9 mouse cellular contexts compared by ENCODE assay signal in the genomic region with DNA sequence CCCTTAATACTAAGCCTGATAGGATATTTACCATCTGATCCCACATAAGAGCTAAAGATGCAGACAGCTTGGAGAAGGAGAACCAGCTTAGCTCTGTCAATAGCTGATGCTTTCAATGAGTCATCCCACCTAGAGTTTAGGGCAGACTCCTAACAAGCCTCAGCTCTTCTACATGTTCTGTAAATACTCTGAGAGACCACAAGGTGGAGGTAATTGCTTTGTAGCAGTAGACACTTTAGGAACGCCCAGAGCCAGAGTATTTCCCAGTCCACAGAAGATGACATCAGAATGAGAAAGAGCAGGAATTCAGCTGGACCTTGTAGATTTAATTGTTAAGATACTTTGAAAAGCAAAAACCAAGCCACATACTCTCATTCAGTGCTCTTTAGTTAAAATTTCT.
A peak's percentile ranks its signal among the peaks of the same experiment; 100 is the strongest.
DNase-seq lines count a peak whose midpoint lies in the region; ATAC-seq and TF ChIP-seq lines count a peak whose summit lies in the region.
"Had no signal": no experiment of that assay in that cellular context is flagged by ENCODE, and none has a peak within 500 bp of the region (broad histone marks: within the 10 kb centered on the region; RNA-seq: fewer than 3 reads in every experiment).

No protein-coding gene starts in this region.

- no peak overlapping the region for H3K4me2 ChIP-seq in liver, embryonic 12.5 days
- H3K4me2 ChIP-seq: liver, embryonic 15.5 days had no signal

- ATAC-seq in liver, embryonic 12.5 days: no peak

- DNase-seq in liver, adult 2 months (ENCODE audit: extremely low read depth, low read depth, low spot score): no peak
- peak; percentile 83 for DNase-seq in NIH3T3 (ENCODE audit: low read depth)
- DNase-seq in embryo, embryonic 10.5 days (ENCODE audit: low spot score): peak; percentile 75
- peak; percentile 19 for DNase-seq in lung, postnatal 36 days
- no peak for DNase-seq in cerebellum, adult 8-10 months
- no peak for DNase-seq in right cerebral cortex, postnatal 36 days (ENCODE audit: low spot score in 2 of 2)
- no peak for DNase-seq in left cerebral cortex, adult 8-10 months (ENCODE audit: low spot score in 2 of 2)

- no peak overlapping the region for H3K9ac ChIP-seq in liver, adult 2 months (ENCODE audit: low read depth, low read length)
- H3K9ac ChIP-seq in liver, embryonic 12.5 days: no peak overlapping the region
- H3K9ac ChIP-seq: liver, embryonic 15.5 days had no signal

- H3K9me3 ChIP-seq in liver, embryonic 12.5 days (replicated peaks): no peaks in the 10 kb centered on the region
- H3K9me3 ChIP-seq: liver, embryonic 15.5 days had no signal

- peak; percentile 32; the same call in 1 of the 2 replicates for TF ChIP-seq CTCF in liver, adult 2 months (IDR thresholded peaks at IDR 0.05; ENCODE audit: low read depth, low read length)

- H3K4me1 ChIP-seq in liver, adult 2 months (ENCODE audit: control insufficient read depth, insufficient read depth, low read length): no peaks in the 10 kb centered on the region
- no peaks in the 10 kb centered on the region for H3K4me1 ChIP-seq in liver, embryonic 12.5 days
- H3K4me1 ChIP-seq: liver, embryonic 15.5 days had no signal

- H3K4me3 ChIP-seq in liver, adult 2 months (ENCODE audit: insufficient read depth, low read depth, low read length): no peak overlapping the region
- no peak overlapping the region for H3K4me3 ChIP-seq in liver, embryonic 12.5 days
- H3K4me3 ChIP-seq: liver, embryonic 15.5 days had no signal

- TF ChIP-seq POLR2A in liver, adult 2 months (IDR thresholded peaks at IDR 0.05; ENCODE audit: extremely low read depth, insufficient read depth, low read length): no peak

- H3K36me3 ChIP-seq in liver, adult 2 months (ENCODE audit: control insufficient read depth, insufficient read depth, low read length): peaks cover 49% of the 10 kb centered on the region
- H3K36me3 ChIP-seq in liver, embryonic 12.5 days: no peaks in the 10 kb centered on the region
- H3K36me3 ChIP-seq: liver, embryonic 15.5 days had no signal

- H3K27ac ChIP-seq in liver, adult 2 months (replicated peaks; ENCODE audit: insufficient read depth, low read depth, low read length): no peak overlapping the region
- H3K27ac ChIP-seq in liver, embryonic 12.5 days: no peak overlapping the region
- H3K27ac ChIP-seq: liver, embryonic 15.5 days had no signal

- H3K79me2 ChIP-seq in liver, adult 2 months (ENCODE audit: control insufficient read depth, insufficient read depth, low read length): peaks cover 2% of the 10 kb centered on the region; the same call in 1 of the 2 replicates

- 46% methylated on average over 1 of the region's 1 CpGs for WGBS in liver, adult 2 months
- WGBS in liver, embryonic 12.5 days (ENCODE audit: insufficient replicate concordance): 0% methylated on average over 1 of the region's 1 CpGs

- H3K27me3 ChIP-seq in liver, adult 2 months (ENCODE audit: control insufficient read depth, insufficient read depth, low read length): no peaks in the 10 kb centered on the region
- H3K27me3 ChIP-seq in liver, embryonic 12.5 days (replicated peaks): no peaks in the 10 kb centered on the region
- H3K27me3 ChIP-seq: liver, embryonic 15.5 days had no signal

Comparison
In these comparisons a context has a peak if more than half of its experiments do, and no peak if none do; other contexts are left out.
1. DNase-seq: peak in NIH3T3 (single experiment), embryo, embryonic 10.5 days (single experiment) and lung, postnatal 36 days (single experiment); none in liver, adult 2 months (single experiment), cerebellum, adult 8-10 months (single experiment), right cerebral cortex, postnatal 36 days (0 of 2) and left cerebral cortex, adult 8-10 months (0 of 2).